Mouse (Mus musculus) layer of hippocampus, adult 6 months (tissue): ENCODE measurements around the gene Apoc4. TPM values are rescaled to one million over a fixed set of nuclear protein-coding genes. Genes with fewer than 3 reads are reported as not detected.

Experiments used
- long read RNA-seq, 2 experiments: library from polyadenylated mRNA; unstranded; transcript quantifications; one replicate each; pipeline ENCODE4 v2.0.0; 2019 to 2020
- polyA plus RNA-seq: library from polyadenylated mRNA; unstranded; fragments of <200 nt; fragmentation: Nextera tagmentation; gene quantifications from 2 replicates; pipeline ENCODE4 v1.2.3, GENCODE M21; 2021

Gene Apoc4
- polyA plus RNA-seq, result not detected in 2 replicates
- long read RNA-seq, experiment 1, result 0 reads
- long read RNA-seq, experiment 2, result 0 reads

GRCm38 (mm10) chr7:19681202-19681694 lies at the start of gene Apoc4, which contains the start of gene Gm44805:
Gene Apoc4 (minus strand): TSS chr7:19681479.
Gene Gm44805 (minus strand): TSS chr7:19681423.

GRCm38 (mm10) chr7:19715239-19716054 lies 34.2 kb upstream of the Apoc4 start, which contains the start of gene Tomm40:
Gene Tomm40 (minus strand): TSS chr7:19715438.

GRCm38 (mm10) chr7:19698907-19699826 lies 17.9 kb upstream of the Apoc4 start, which contains the start of gene Apoe:
Gene Apoe (minus strand): TSS chr7:19699188.

DNA sequence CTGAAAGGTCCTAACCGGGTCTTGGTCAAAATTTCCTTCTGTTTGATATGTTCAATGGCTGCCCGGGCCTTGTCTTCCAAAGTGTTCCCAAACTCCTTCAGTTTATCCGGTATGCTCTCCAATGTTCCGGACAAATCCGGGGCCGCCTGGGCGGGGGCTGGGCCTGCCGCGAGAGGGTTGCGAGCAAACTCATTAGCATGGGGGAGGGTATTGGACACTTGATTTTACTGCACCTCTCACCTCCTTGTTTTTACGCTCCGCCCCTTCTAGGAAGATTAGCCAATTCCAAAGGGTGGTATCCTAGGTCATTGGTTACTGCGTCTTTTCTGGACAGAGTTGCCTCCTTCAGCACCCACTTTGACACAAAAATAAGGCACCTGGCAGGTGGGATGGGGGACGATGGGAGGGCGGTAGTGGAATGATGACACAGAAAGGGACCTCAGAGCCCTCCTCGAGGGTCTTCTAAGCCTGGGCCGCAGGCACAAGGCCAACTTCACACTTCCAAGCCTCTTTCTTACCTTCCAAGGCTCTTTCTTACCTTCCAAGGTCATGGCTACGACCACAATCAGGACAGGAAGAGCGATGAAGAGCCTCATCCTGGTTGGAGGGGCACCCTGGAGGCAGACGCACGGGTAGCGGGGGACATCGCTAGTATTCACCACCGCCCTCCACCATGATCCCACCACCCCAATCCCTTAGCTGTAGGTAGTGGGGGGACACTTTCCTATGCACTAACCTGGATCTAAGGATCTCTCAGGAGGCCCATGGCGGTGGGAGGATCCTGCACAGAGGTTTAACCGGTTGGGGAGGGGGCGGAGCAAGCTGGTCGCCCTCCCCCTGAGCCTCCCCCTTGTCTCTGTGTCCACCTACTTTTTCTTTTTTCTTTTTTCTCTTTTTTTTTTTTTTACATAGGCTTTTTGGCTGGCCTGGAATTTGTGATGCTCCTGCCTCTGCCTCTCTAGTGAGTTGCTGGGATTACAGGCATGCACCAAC lies 10.9 kb upstream of the Apoc4 start, which contains the start of gene Apoc1:
TSS of gene Apoc1 (minus strand) at position 788 of the 993 bp plus-strand sequence.

GRCm38 (mm10) chr7:19677872-19678271 lies 3.4 kb downstream of the Apoc4 start, which contains the start of gene Apoc2:
Gene Apoc2 (minus strand): TSS chr7:19677941.

DNA sequence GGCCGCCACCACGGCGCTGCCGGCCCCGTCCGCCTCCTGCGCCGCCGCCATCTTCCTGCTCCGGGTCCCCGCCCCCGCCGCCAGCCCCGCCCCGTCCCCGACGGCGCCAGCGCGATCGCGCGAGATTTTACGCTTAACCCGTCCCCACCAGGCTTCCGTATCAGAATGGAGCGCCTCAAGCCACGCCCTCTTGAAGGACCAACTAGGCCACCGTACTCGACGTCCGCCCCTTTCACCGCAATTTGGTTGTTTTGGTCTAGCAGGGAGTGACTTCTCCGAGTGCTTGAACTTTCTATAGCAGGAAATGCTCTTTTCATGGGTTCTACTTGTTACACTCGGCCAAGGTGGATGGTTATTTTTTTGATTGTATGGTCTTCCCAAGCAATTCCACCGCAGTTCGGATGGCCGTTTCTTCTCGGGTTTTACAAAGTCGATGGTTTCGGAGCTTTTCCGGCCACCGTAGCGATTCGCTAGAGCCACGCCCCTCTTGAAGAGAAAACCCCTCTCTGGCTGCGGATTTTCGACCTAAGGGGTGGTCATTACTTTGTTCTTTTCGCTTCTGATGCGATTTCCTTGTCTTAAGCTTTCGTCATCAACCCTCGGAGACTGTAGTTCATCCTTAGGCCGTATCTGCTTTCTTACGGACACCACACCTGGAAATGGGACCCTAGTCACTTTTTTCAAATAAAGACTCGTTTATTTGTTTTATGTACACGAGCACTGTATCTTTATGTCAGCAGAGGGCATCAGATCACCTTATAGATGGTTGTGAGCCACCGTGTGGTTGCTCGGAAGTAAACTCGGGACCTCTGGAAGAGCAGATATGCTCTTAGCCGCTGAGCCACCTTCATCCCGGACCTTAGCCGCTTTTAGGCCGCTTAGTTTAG lies 16.1 kb downstream of the Apoc4 start, which contains the start of gene Clptm1:
TSS of gene Clptm1 (minus strand) at position 79 of the 887 bp plus-strand sequence.

DNA sequence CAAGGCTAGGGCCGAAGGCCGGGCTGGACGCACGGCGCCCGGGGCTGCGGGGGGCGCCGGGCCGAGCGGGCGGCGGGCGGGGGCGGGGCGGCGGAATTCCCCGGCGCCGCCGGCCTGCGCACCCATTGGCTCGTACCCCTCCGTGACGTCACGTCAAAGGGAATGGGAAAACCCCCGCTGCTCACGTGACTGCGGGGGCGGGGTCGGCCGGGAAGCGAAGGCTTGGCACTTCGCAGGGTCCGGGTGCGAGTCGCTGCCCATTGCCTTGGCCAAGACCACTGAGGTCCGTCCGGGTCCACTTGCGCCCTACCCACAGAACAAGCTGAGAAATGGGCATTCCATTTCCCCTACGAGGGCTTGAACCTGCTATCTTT lies 51.9 kb downstream of the Apoc4 start, which contains the start of gene Relb:
TSS of gene Relb (minus strand) at position 78 of the 374 bp plus-strand sequence.

Other genes starting within 250 kb of the Apoc4 start
- 6.5 and 8.2 TPM in 2 replicates for gene Mark4, start 222.7 kb downstream of the Apoc4 start, polyA plus RNA-seq
- gene Exoc3l2, start 218.1 kb downstream of the Apoc4 start, polyA plus RNA-seq, result 0.30 and 0.44 TPM in 2 replicates
- 4.2 TPM in 2 replicates for gene Bloc1s3, start 173.1 kb downstream of the Apoc4 start, polyA plus RNA-seq
- gene Trappc6a, start 173.1 kb downstream of the Apoc4 start, polyA plus RNA-seq, result 39.0 and 48.4 TPM in 2 replicates
- 1.1 and 1.4 TPM in 2 replicates for gene Nkpd1, start 163.6 kb downstream of the Apoc4 start, polyA plus RNA-seq
- 1.7 and 2.4 TPM in 2 replicates for gene Ppp1r37, start 118.4 kb downstream of the Apoc4 start, polyA plus RNA-seq
- 0.60 and 1.7 TPM in 2 replicates for gene Zfp296, start 104.2 kb downstream of the Apoc4 start, polyA plus RNA-seq
- gene Gemin7, start 103.9 kb downstream of the Apoc4 start, polyA plus RNA-seq, result 136 and 146 TPM in 2 replicates
- gene Clasrp, start 77.0 kb downstream of the Apoc4 start, polyA plus RNA-seq, result 8.7 and 9.9 TPM in 2 replicates
- gene Relb, start 52.0 kb downstream of the Apoc4 start, polyA plus RNA-seq, result 10.4 and 11.2 TPM in 2 replicates
- gene Clptm1, start 16.4 kb downstream of the Apoc4 start, polyA plus RNA-seq, result 102 and 108 TPM in 2 replicates
- gene Apoc2, start 3.5 kb downstream of the Apoc4 start, polyA plus RNA-seq, result not detected in 2 replicates
- not detected in 2 replicates for gene Gm44805, start 56 bp downstream of the Apoc4 start, polyA plus RNA-seq
- gene Apoc1, start 11.2 kb upstream of the Apoc4 start, polyA plus RNA-seq, result 6.6 and 10.7 TPM in 2 replicates
- 9,624 and 9,681 TPM in 2 replicates for gene Apoe, start 17.7 kb upstream of the Apoc4 start, polyA plus RNA-seq
- 158 and 171 TPM in 2 replicates for gene Tomm40, start 34.0 kb upstream of the Apoc4 start, polyA plus RNA-seq
- 4.7 and 6.5 TPM in 2 replicates for gene Nectin2, start 69.0 kb upstream of the Apoc4 start, polyA plus RNA-seq
- 8.8 and 9.8 TPM in 2 replicates for gene Bcam, start 89.5 kb upstream of the Apoc4 start, polyA plus RNA-seq
- gene Cblc, start 115.3 kb upstream of the Apoc4 start, polyA plus RNA-seq, result 0.11 TPM in 1 of 2 replicates, not detected in the other
- 0.46 and 0.52 TPM in 2 replicates for gene Bcl3, start 141.3 kb upstream of the Apoc4 start, polyA plus RNA-seq
- 3.9 and 5.1 TPM in 2 replicates for gene Gm19345, start 170.5 kb upstream of the Apoc4 start, polyA plus RNA-seq
- 0.13 TPM in 1 of 2 replicates, not detected in the other for gene Ceacam16, start 179.8 kb upstream of the Apoc4 start, polyA plus RNA-seq
- not detected in 2 replicates for gene Ceacam19, start 206.5 kb upstream of the Apoc4 start, polyA plus RNA-seq
- gene Pvr, start 239.7 kb upstream of the Apoc4 start, polyA plus RNA-seq, result 1.6 and 1.9 TPM in 2 replicates